Mouse (Mus musculus) spleen, embryonic (tissue): ENCODE measurements around the gene Glrx2.
"Not testable (repeated sequence)": the region's sequence is repeated elsewhere in the genome, so short reads cannot be mapped to it uniquely, and the experiment has no call there.

Source experiments
- CTCF ChIA-PET: fragments of 350-600 bp; sonication (Branson Sonifier 250); formaldehyde crosslinking; loops from one replicate; lab custom pipeline; 2022; lab: Charles Lee

Glrx2 gene

GRCm38 (mm10) chr1:143716038-143716437 is at the start of gene Glrx2:
Gene Glrx2 (plus strand): TSS chr1:143716338.
- CTCF ChIA-PET: not testable (repeated sequence)

- CTCF ChIA-PET: no interaction called here
Measured at GRCm38 (mm10) chr1:143675734-143676361, 40.3 kb upstream of the Glrx2 start.

GRCm38 (mm10) chr1:143681108-143681507 is 35.0 kb upstream of the Glrx2 start:
- CTCF ChIA-PET: no interaction called here

GRCm38 (mm10) chr1:143684849-143685248 is 31.3 kb upstream of the Glrx2 start:
- CTCF ChIA-PET: no interaction called here

GRCm38 (mm10) chr1:143701736-143702135 is 14.4 kb upstream of the Glrx2 start:
- CTCF ChIA-PET: interaction anchor here (0.7 kb wide), 1 partner anchor 39 kb away, joined by 3 read pairs; no protein-coding TSS in a partner anchor

- CTCF ChIA-PET: no interaction called here
Measured at GRCm38 (mm10) chr1:143702141-143702740, 13.9 kb upstream of the Glrx2 start.

- CTCF ChIA-PET: interaction anchor here (0.8 kb wide), 1 partner anchor 35 kb away, joined by 3 read pairs; no protein-coding TSS in a partner anchor
Measured at GRCm38 (mm10) chr1:143702741-143703262, 13.3 kb upstream of the Glrx2 start, which contains the start of gene Cdc73. Gene Cdc73 (minus strand): TSS chr1:143702893.

- CTCF ChIA-PET: interaction anchor here (0.5 kb wide), 1 partner anchor 34 kb away, joined by 3 read pairs; no protein-coding TSS in a partner anchor
Measured at GRCm38 (mm10) chr1:143707006-143707405, 9.1 kb upstream of the Glrx2 start.

- CTCF ChIA-PET: no interaction called here
Measured at GRCm38 (mm10) chr1:143708361-143708760, 7.8 kb upstream of the Glrx2 start.

- CTCF ChIA-PET: no interaction called here
Measured at GRCm38 (mm10) chr1:143709966-143710626, 6.0 kb upstream of the Glrx2 start.

GRCm38 (mm10) chr1:143710627-143710976 is 5.5 kb upstream of the Glrx2 start:
- CTCF ChIA-PET: no interaction called here

GRCm38 (mm10) chr1:143724456-143725064 is 8.4 kb downstream of the Glrx2 start:
- CTCF ChIA-PET: no interaction called here

GRCm38 (mm10) chr1:143727701-143728445 is 11.7 kb downstream of the Glrx2 start:
- CTCF ChIA-PET: interaction anchor here (0.6 kb wide), 1 partner anchor 13 kb away, joined by 3 read pairs; no protein-coding TSS in a partner anchor

GRCm38 (mm10) chr1:143730899-143731298 is 14.8 kb downstream of the Glrx2 start:
- CTCF ChIA-PET: no interaction called here

- CTCF ChIA-PET: no interaction called here
Measured at GRCm38 (mm10) chr1:143731691-143732090, 15.6 kb downstream of the Glrx2 start.

- CTCF ChIA-PET: no interaction called here
Measured at GRCm38 (mm10) chr1:143733914-143734410, 17.8 kb downstream of the Glrx2 start.

GRCm38 (mm10) chr1:143738811-143739210 is 22.7 kb downstream of the Glrx2 start:
- CTCF ChIA-PET: interaction anchor here (0.6 kb wide), 1 partner anchor 16 kb away, joined by 3 read pairs; no protein-coding TSS in a partner anchor

- CTCF ChIA-PET: interaction anchor here (0.6 to 1.0 kb wide), 2 partner anchors 17 to 36 kb away, joined by 3 to 4 read pairs; no protein-coding TSS in a partner anchor
Measured at GRCm38 (mm10) chr1:143739361-143740350, 23.5 kb downstream of the Glrx2 start.

- CTCF ChIA-PET: interaction anchor here (0.6 to 1.0 kb wide), 5 partner anchors 13 to 39 kb away, joined by 3 to 4 read pairs (median 3); no protein-coding TSS in a partner anchor
Measured at GRCm38 (mm10) chr1:143740581-143740980, 24.4 kb downstream of the Glrx2 start.
